ENCODE assay signal across 8 mouse cellular contexts in genomic region chr15:7813531-7814370, GRCm38 (mm10). TPM values are rescaled to one million over a fixed set of nuclear protein-coding genes. Genes with fewer than 3 reads are reported as not detected.
DNase-seq lines count a peak whose midpoint lies in the region; TF ChIP-seq lines count a peak whose summit lies in the region.

No protein-coding gene starts in this region.

- H3K79me2 ChIP-seq in C2C12 (ENCODE audit: control insufficient read depth, insufficient read depth) (peaks cover 19% of the 10 kb centered on the region), myocyte (ENCODE audit: control insufficient read depth, insufficient read depth) (peaks cover 5% of the 10 kb centered on the region)

- H3K27ac ChIP-seq in embryonic fibroblast, embryonic 13.5 days (ENCODE audit: insufficient read depth, low read length) = no peak overlapping the region

- H3K4me3 ChIP-seq in C2C12 (ENCODE audit: insufficient read depth, poor library complexity, severe bottlenecking) (peak overlapping the region; percentile 38), myocyte (peak overlapping the region; percentile 41)
- H3K4me3 ChIP-seq in embryonic fibroblast, embryonic 13.5 days (ENCODE audit: insufficient read depth, low read length) = peak overlapping the region; percentile 47

- TF ChIP-seq POLR2A in embryonic fibroblast, embryonic 13.5 days (IDR thresholded peaks at IDR 0.05; ENCODE audit: low read depth, low read length) = no peak
- peak; percentile 34 for TF ChIP-seq POLR2A in myocyte (IDR thresholded peaks at IDR 0.05; ENCODE audit: insufficient read length, low read depth)

- no peaks in the 10 kb centered on the region for H3K79me3 ChIP-seq in C2C12 (ENCODE audit: low read depth)

- H3K36me3 ChIP-seq in C2C12 (ENCODE audit: control insufficient read depth, insufficient read depth) (peaks cover 10% of the 10 kb centered on the region), myocyte (ENCODE audit: control insufficient read depth, insufficient read depth) (no peaks in the 10 kb centered on the region)

- H3ac ChIP-seq in C2C12 (ENCODE audit: control insufficient read depth, insufficient read length, low read depth) = peak overlapping the region; percentile 48
- peak overlapping the region; percentile 12 for H3ac ChIP-seq in myocyte (ENCODE audit: control insufficient read depth, insufficient read length)

- no peaks in the 10 kb centered on the region for H3K4me1 ChIP-seq in embryonic fibroblast, embryonic 13.5 days (ENCODE audit: control insufficient read depth, insufficient read depth, low read length)

- no peak for TF ChIP-seq CTCF in C2C12 (IDR thresholded peaks at IDR 0.05; ENCODE audit: control insufficient read depth, insufficient read depth, insufficient read length)
- no peak for TF ChIP-seq CTCF in embryonic fibroblast, embryonic 13.5 days (IDR thresholded peaks at IDR 0.05; ENCODE audit: borderline replicate concordance, insufficient read depth, low read length)

- peak; percentile 37 to 45 for DNase-seq in cerebellum, postnatal 14 days
- DNase-seq in cerebellum, adult 9-10 months = no peak
- DNase-seq in kidney, postnatal 10 days = peak; percentile 23
- no peak for DNase-seq in ovary, adult 18-20 months (ENCODE audit: low spot score)
- DNase-seq in spleen, adult 12 weeks (ENCODE audit: low spot score) = no peak

- H3K27me3 ChIP-seq in C2C12 (ENCODE audit: control insufficient read depth, insufficient read depth, insufficient read length) (no peaks in the 10 kb centered on the region), myocyte (ENCODE audit: control insufficient read depth, insufficient read depth, insufficient read length) (no peaks in the 10 kb centered on the region)

- peak overlapping the region; percentile 99 for H3K4me2 ChIP-seq in myocyte (ENCODE audit: low read depth)

TF ChIP-seq in C2C12, 6 proteins besides CTCF, POLR2A, EP300 and RAD21:
- TF ChIP-seq MYOD1 (IDR thresholded peaks at IDR 0.05; ENCODE audit: control insufficient read depth, insufficient read length, low read depth) (no peak), USF1 (IDR thresholded peaks at IDR 0.05; ENCODE audit: low read depth) (no peak), MYOG (IDR thresholded peaks at IDR 0.05; ENCODE audit: control insufficient read depth, extremely low read depth, insufficient read length) (no peak), MAX (IDR thresholded peaks at IDR 0.05) (no peak), CEBPB (IDR thresholded peaks at IDR 0.05; ENCODE audit: low read depth) (no peak), FOSL1 (IDR thresholded peaks at IDR 0.05; ENCODE audit: insufficient read depth, low read length, poor library complexity, severe bottlenecking) (no peak)

TF ChIP-seq in myocyte, 11 proteins besides CTCF, POLR2A, EP300 and RAD21:
- TF ChIP-seq MYOD1 (IDR thresholded peaks at IDR 0.05; ENCODE audit: control insufficient read depth in 1 of 3, insufficient read length in 2 of 3, low read depth in 2 of 3) (peak in 1 of 3 experiments; percentile 11), MAX (IDR thresholded peaks at IDR 0.05; ENCODE audit: low read depth) (no peak), SRF (IDR thresholded peaks at IDR 0.05; ENCODE audit: control insufficient read depth, insufficient read length, low read depth) (no peak)

RNA-seq across cellular contexts. Expression of gene Gdnf, which starts 3.1 kb away (rescaled TPM):
- 4.2 TPM for polyA plus RNA-seq in C2C12 (2012; fragmentation: generic; extraction: Trizol)
- polyA plus RNA-seq in embryonic fibroblast, embryonic 13.5 days (2011; ENCODE audit: insufficient read length, low read depth, missing spikeins) = 1.2 and 1.3 TPM in 2 replicates
- 2.8 TPM for polyA plus RNA-seq in myocyte (2012; fragmentation: generic; extraction: Trizol)

Comparison
In these comparisons a context has a peak if more than half of its experiments do, and no peak if none do; other contexts are left out.
1. DNase-seq: peak in cerebellum, postnatal 14 days (2 of 2) and kidney, postnatal 10 days (single experiment); none in cerebellum, adult 9-10 months (single experiment), ovary, adult 18-20 months (single experiment) and spleen, adult 12 weeks (single experiment).
2. Peak in every context shown above with its lines, with median percentiles within 50 percentile points of each other: H3K4me3 ChIP-seq.